Mouse (Mus musculus): ENCODE measurements around the gene Grin2c.

DNA sequence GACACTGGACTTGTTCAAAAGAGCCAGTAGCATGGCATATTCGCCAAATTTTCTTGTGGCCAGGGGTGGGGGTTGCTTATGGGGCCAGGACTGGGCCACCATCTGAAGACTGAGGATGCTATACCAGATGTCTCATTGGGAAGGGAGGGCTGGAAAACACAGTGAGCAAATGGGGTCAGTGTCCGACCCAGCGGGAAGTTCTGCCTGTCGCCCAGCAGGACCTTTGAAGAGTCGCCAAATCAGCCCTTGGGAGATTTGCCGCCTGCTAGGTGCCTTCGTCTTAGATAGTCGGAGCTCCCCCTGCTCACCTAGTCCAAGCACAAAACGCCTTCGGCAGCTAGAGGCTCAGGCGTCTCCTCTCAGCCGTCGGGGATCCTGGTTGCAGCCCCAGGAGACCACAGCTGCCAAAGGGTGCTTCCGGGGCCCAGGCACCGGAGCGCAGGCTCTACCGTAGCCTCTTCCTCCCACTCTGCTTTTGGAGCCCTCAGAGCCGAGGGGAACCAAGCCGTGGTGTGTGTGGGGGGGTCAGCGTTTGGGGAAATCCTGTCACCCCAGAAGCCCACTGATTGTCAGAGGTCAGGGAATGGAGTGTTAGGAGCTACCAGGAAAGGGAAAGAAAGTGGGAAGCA, 1.2 kb downstream of the Grin2c start:
- no peak for TF ChIP-seq POLR2A (IDR thresholded peaks at IDR 0.05; ENCODE audit: borderline replicate concordance, extremely low read depth, insufficient read depth, insufficient read length, poor library complexity, severe bottlenecking)
- TF ChIP-seq CTCF (IDR thresholded peaks at IDR 0.05; ENCODE audit: borderline replicate concordance, extremely low read depth, insufficient read depth, insufficient read length) = no peak
